Mouse (Mus musculus) intestine, postnatal 0 days (tissue): ENCODE results near the gene Pigq. TPM values are rescaled to one million over a fixed set of nuclear protein-coding genes. Genes with fewer than 3 reads are reported as not detected.

Source experiments
- ATAC-seq: fragments of 200-750 bp; cut with Nextera tagmentation; 2 replicates; pipeline ENCODE4 v1.8.0; 2017; ENCODE audit warnings: mild to moderate bottlenecking, moderate TSS enrichment, moderate library complexity
- H3K27ac ChIP-seq: fragments of 300-500 bp; sonication (generic); 2 replicates; pipeline ENCODE4 v1.5.1; 2014; ENCODE audit warnings: mild to moderate bottlenecking, low read depth, low read length, moderate library complexity
- H3K27me3 ChIP-seq: fragments of 300-500 bp; sonication (generic); replicated peaks from 2 replicates; pipeline ENCODE4 v1.6.1; 2014; ENCODE audit warnings: low read length, mixed read lengths; ENCODE audit not compliant: control insufficient read depth, insufficient read depth
- H3K36me3 ChIP-seq: fragments of 300-500 bp; sonication (generic); 2 replicates; pipeline ENCODE4 v1.6.1; 2014; ENCODE audit warnings: mild to moderate bottlenecking, moderate library complexity; ENCODE audit not compliant: control insufficient read depth, insufficient read depth
- H3K4me1 ChIP-seq: fragments of 300-500 bp; sonication (generic); replicated peaks from 2 replicates; pipeline ENCODE4 v1.6.1; 2014; ENCODE audit warnings: antibody characterized with exemption, low read length, mixed read lengths; ENCODE audit not compliant: control insufficient read depth, insufficient read depth
- H3K4me2 ChIP-seq: fragments of 300-500 bp; sonication (generic); replicated peaks from 2 replicates; pipeline ENCODE4 v1.6.1; 2014; ENCODE audit warnings: low read depth, mild to moderate bottlenecking, moderate library complexity
- H3K4me3 ChIP-seq: fragments of 300-500 bp; sonication (generic); 2 replicates; pipeline ENCODE4 v1.5.1; 2014; ENCODE audit warnings: low read depth, low read length
- H3K9ac ChIP-seq: fragments of 300-500 bp; sonication (generic); 2 replicates; pipeline ENCODE4 v1.6.1; 2014; ENCODE audit warnings: mild to moderate bottlenecking, low read depth, low read length
- H3K9me3 ChIP-seq: fragments of 300-500 bp; sonication (generic); 2 replicates; pipeline ENCODE4 v1.6.1; 2016; ENCODE audit warnings: mixed run types; ENCODE audit not compliant: control insufficient read depth
- CTCF ChIP-seq: sonication (generic); IDR thresholded peaks from 2 replicates; pipeline ENCODE4 v1.5.1; 2016; ENCODE audit warnings: low read depth, mild to moderate bottlenecking, control low read depth, antibody characterized with exemption, moderate library complexity
- WGBS: fragments of 180-500 bp; shearing (Covaris S2); extraction: QIAGEN DNeasy Blood & Tissue Kit; methylation state at CpG from one replicate; pipeline ENCODE4 v1.1.7; 2014; 5-methylcytosine and 5-hydroxymethylcytosine counted together
- polyA plus RNA-seq: library from polyadenylated mRNA; unstranded; fragments of >200 nt; fragmentation: Nextera tagmentation; extraction: Ambion mirVana; gene quantifications from 2 replicates; pipeline ENCODE4 v1.2.1, GENCODE M21; 2015

Gene Pigq
- polyA plus RNA-seq, 1 experiment from 2014 or later = 34.9 TPM

DNA sequence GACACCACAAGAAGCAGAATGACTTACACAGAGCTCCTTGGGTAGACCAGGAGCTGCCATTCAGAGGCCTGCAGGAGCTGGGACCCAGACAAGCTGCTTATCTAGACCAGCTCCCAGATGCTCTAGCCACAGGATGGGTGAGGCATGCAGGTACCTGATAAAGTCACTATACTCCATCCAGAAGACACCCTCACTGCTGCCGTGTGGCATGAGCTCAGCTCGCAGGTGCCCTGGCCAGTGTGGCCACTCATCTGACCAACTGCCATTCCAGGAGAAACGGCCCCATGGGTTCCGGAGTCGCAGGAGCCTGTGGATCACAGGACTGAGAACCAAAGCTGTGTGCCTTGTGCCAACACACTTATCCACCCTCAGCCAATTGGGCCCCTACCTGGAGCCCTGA lies 16.8 kb upstream of the Pigq start:
- Histone ChIP-seq H3K9ac (no peak overlapping the region), H3K4me2 (no peak overlapping the region), H3K4me1 (no peaks in the 10 kb centered on the region), H3K36me3 (peaks cover 66% of the 10 kb centered on the region; the same call in 1 of the 2 replicates), H3K27ac (no peak overlapping the region), H3K9me3 (no peaks in the 10 kb centered on the region), H3K27me3 (no peaks in the 10 kb centered on the region), H3K4me3 (no peak overlapping the region)
- no peak for TF ChIP-seq CTCF
- WGBS = 95% methylated on average over 5 of the region's 5 CpGs
- ATAC-seq = no peak

DNA sequence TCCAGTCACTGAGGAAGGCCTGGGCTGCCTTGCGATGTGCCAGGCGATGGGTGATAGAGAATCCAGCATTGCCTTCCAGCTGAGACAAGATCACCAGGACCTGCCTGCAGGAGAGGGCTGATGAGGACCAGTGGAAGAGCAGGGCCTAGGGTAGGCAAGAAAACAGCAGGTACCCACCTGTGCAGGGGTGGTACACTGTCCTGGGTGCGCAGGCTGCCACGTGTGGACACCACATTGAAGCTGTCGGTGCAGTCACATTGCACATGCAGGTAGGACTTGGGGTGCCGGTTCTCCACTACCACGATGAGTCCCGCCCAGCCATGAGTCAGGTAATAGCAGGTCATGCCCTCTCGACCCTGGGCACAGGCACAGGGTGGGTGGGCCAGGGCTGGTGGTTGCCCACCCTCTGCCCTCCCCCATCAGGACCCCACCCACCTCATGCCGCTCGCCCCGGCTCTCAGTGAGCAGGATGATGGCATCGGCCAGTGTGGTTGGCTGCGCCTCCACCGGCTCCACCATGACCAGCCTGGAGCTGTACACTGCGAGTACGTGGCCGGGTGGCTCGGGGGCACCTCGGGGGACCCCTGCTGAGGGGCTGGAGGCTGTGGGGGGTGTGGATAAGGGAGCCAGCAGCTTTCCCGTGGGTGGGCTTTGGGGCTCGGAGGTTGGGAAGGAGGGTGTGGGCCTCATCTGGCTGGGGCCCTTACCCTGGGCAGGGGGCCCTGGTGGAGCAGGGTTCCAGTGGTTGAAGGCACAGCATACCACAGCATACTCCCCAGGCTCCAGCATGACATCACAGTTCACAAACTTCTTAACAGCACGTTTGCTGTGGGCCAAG lies 15.1 kb upstream of the Pigq start:
- Histone ChIP-seq H3K4me3 (no peak overlapping the region), H3K4me2 (no peak overlapping the region), H3K9me3 (no peaks in the 10 kb centered on the region), H3K9ac (no peak overlapping the region), H3K27me3 (no peaks in the 10 kb centered on the region), H3K36me3 (peaks cover 66% of the 10 kb centered on the region; the same call in 1 of the 2 replicates), H3K4me1 (no peaks in the 10 kb centered on the region), H3K27ac (no peak overlapping the region)
- ATAC-seq = no peak
- WGBS = 87% methylated on average over 23 of the region's 23 CpGs
- no peak for TF ChIP-seq CTCF

DNA sequence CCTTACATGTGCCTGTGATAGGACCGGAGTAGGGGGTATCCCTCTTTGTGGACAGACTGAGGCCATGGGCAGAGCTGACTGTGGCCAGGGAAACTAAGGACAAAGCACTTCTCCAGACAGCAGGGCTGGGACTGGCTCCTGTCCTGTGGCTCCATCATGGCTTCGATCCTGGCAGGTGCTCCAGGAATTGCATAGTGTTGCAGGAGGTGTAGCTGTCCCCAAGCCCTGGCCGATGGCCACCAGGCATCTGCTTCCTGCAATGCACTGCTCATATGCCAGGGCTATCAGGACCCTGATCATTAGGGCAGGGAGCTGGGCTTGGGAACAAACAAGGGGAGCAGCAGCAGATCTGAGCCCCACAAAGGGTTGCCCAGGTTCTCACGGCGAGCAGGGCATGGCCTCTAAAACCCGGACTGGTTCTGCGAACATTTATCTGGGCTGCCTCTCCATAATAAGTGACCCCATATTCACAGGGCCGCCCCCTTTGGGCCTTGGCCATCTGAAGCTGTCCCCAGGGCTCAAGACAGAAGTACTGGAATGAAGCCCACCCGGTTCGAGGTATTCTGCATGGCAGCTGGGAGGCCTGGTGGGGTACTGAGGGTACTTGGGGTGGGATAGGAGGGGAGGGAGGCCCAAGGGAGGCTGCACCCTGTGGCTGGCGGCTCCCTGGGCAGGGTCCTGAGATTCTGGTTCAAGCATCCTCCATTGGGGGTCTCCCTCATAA lies 14.2 kb upstream of the Pigq start:
- no peaks in the 10 kb centered on the region for H3K27me3 ChIP-seq
- H3K9ac ChIP-seq = no peak overlapping the region
- no peaks in the 10 kb centered on the region for H3K4me1 ChIP-seq
- H3K36me3 ChIP-seq = peaks cover 61% of the 10 kb centered on the region; the same call in 1 of the 2 replicates
- no peak overlapping the region for H3K27ac ChIP-seq
- no peak for TF ChIP-seq CTCF
- no peak overlapping the region for H3K4me3 ChIP-seq
- ATAC-seq = no peak
- no peaks in the 10 kb centered on the region for H3K9me3 ChIP-seq
- 96% methylated on average over 11 of the region's 11 CpGs for WGBS
- no peak overlapping the region for H3K4me2 ChIP-seq

DNA sequence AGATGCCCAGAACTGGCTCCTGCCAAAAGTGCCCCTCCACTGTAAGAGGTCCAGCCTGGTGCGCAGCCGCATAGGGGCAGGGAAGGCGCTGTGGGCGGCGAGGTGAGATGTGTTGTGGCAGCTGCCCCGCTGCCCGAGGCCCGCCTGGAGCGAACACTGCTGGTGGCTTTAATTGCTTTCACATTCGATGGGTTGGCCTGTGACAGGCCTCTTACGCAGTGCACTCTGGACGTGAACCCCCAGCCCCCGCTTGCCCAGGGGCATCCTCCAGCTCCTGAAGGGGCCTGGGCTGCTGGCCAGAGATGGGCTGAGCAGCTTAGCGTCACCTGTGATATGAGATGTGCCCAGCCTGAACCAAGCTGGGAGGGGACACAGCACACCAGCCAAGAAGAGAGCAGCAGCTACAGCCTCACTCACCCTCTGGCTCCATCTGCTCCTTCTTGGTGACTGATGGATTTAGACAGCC lies 12.9 kb upstream of the Pigq start:
- Histone ChIP-seq H3K27ac (no peak overlapping the region), H3K4me1 (no peaks in the 10 kb centered on the region), H3K9ac (no peak overlapping the region), H3K4me2 (no peak overlapping the region), H3K9me3 (no peaks in the 10 kb centered on the region), H3K36me3 (peaks cover 48% of the 10 kb centered on the region; the same call in 1 of the 2 replicates), H3K27me3 (peaks cover 10% of the 10 kb centered on the region), H3K4me3 (no peak overlapping the region)
- WGBS = 85% methylated on average over 14 of the region's 14 CpGs
- TF ChIP-seq CTCF = no peak
- no peak for ATAC-seq

DNA sequence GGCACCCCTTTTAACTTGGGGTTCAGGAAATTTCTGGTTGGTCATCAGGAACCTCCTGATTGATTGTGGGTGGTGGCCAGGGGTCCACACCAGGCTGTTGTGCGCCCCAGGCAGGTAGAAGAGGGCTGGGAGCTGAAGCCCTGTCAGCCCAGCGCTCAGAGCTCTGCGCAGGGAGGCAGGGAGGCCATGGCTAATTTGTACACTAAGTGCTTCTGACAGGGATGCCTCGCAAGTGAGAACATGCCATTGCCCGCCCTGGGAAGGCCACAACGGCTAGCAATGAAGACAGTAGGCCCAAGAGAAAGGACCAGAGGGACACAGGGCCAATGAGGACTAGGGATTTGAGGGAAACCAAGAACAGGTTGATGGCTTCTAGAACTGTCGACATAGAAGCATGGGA lies 11.9 kb upstream of the Pigq start:
- no peak overlapping the region for H3K9ac ChIP-seq
- no peak overlapping the region for H3K27ac ChIP-seq
- peaks cover 38% of the 10 kb centered on the region; the same call in 1 of the 2 replicates for H3K36me3 ChIP-seq
- no peak for TF ChIP-seq CTCF
- ATAC-seq = no peak
- no peak overlapping the region for H3K4me3 ChIP-seq
- no peaks in the 10 kb centered on the region for H3K9me3 ChIP-seq
- H3K4me2 ChIP-seq = no peak overlapping the region
- WGBS = 87% methylated on average over 7 of the region's 7 CpGs
- H3K4me1 ChIP-seq = no peaks in the 10 kb centered on the region
- peaks cover 20% of the 10 kb centered on the region for H3K27me3 ChIP-seq

DNA sequence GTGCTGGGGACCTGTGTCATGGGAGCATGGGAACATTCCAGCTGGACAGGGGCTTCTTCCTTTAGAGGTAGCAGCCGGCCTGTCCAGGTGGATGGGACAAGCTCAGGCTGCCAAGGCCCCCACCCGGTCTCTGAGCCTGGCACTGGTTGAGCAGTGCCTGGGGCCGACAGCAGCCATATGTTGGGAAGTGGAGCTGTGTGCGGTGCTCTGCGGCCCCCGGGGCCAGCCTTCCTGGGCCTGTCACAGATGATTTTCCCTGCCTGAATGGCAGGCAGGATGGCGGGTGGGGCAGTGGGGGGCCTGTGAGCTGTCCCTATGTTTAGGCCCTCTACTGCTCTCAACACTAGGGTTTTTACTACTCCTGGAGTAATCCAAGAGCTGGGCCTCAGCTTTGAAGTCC lies 11.5 kb upstream of the Pigq start:
- Histone ChIP-seq H3K4me1 (no peaks in the 10 kb centered on the region), H3K4me2 (no peak overlapping the region), H3K27ac (no peak overlapping the region), H3K9ac (no peak overlapping the region), H3K9me3 (no peaks in the 10 kb centered on the region), H3K27me3 (peaks cover 24% of the 10 kb centered on the region), H3K36me3 (peaks cover 36% of the 10 kb centered on the region; the same call in 1 of the 2 replicates), H3K4me3 (no peak overlapping the region)
- 78% methylated on average over 7 of the region's 7 CpGs for WGBS
- no peak for TF ChIP-seq CTCF
- ATAC-seq = no peak
